In genomic region chr2:181581016-181581401, GRCm38 (mm10) we compare ENCODE assay signal across 8 mouse cellular contexts. TPM values are rescaled to one million over a fixed set of nuclear protein-coding genes. Genes with fewer than 3 reads are reported as not detected.
DNase-seq lines count a peak whose midpoint lies in the region; ATAC-seq lines count a peak whose summit lies in the region.

No protein-coding gene starts in this region.

- ATAC-seq in hindbrain, embryonic 12.5 days (ENCODE audit: low FRiP score) = peak; percentile 67

- H3K4me1 ChIP-seq in hindbrain, embryonic 12.5 days = peaks cover 22% of the 10 kb centered on the region

- WGBS in hindbrain, embryonic 12.5 days = under 1% methylated on average over 11 of the region's 11 CpGs

- H3K9ac ChIP-seq in hindbrain, embryonic 12.5 days = peak overlapping the region; percentile 88

- peak; percentile 94 for DNase-seq in NIH3T3 (ENCODE audit: low read depth)
- DNase-seq in cerebellum, postnatal 10 days = peak; percentile 87 to 89
- DNase-seq in frontal cortex, postnatal 10 days (ENCODE audit: low spot score in 2 of 2) = peak; percentile 72 to 76
- DNase-seq in layer of hippocampus, postnatal 14 days (ENCODE audit: low spot score in 2 of 2) = peak; percentile 69 to 79
- peak; percentile 91 for DNase-seq in lung, postnatal 10 days
- peak; percentile 73 for DNase-seq in ovary, postnatal 14 days (ENCODE audit: low spot score)
- DNase-seq in thymus, postnatal 14 days = peak; percentile 87

- peak overlapping the region; percentile 93 for H3K27ac ChIP-seq in hindbrain, embryonic 12.5 days

- H3K36me3 ChIP-seq in hindbrain, embryonic 12.5 days = peaks cover 27% of the 10 kb centered on the region

- H3K27me3 ChIP-seq in hindbrain, embryonic 12.5 days = no peaks in the 10 kb centered on the region

- H3K9me3 ChIP-seq in hindbrain, embryonic 12.5 days (replicated peaks) = no peaks in the 10 kb centered on the region

- H3K4me2 ChIP-seq in hindbrain, embryonic 12.5 days (replicated peaks) = peak overlapping the region; percentile 94

- peak overlapping the region; percentile 75 for H3K4me3 ChIP-seq in hindbrain, embryonic 12.5 days

RNA-seq across cellular contexts. Expression of gene Uckl1, which starts 3.7 kb away (rescaled TPM):
- polyA plus RNA-seq in hindbrain, embryonic 12.5 days (2016; fragmentation: Nextera tagmentation; extraction: Ambion mirVana) = 64.2 and 66.3 TPM in 2 replicates
- total RNA-seq in layer of hippocampus, postnatal 14 days (2021) = 10 to 100 TPM; 52.0 to 53.1 TPM

RNA-seq across cellular contexts. Expression of gene Prpf6, which starts 10.7 kb away (rescaled TPM):
- polyA plus RNA-seq in hindbrain, embryonic 12.5 days (2016; fragmentation: Nextera tagmentation; extraction: Ambion mirVana) = 72.0 and 72.4 TPM in 2 replicates
- total RNA-seq in layer of hippocampus, postnatal 14 days (2021) = 10 to 100 TPM; 51.2 to 55.5 TPM

RNA-seq across cellular contexts. Expression of gene Zfp512b, which starts 11.6 kb away (rescaled TPM):
- 91.0 and 97.7 TPM in 2 replicates for polyA plus RNA-seq in hindbrain, embryonic 12.5 days (2016; fragmentation: Nextera tagmentation; extraction: Ambion mirVana)
- 100 to 1,000 TPM; 108 to 116 TPM for total RNA-seq in layer of hippocampus, postnatal 14 days (2021)

RNA-seq across cellular contexts. Expression of gene Samd10, which starts 18.0 kb away (rescaled TPM):
- polyA plus RNA-seq in hindbrain, embryonic 12.5 days (2016; fragmentation: Nextera tagmentation; extraction: Ambion mirVana) = 97.4 and 101 TPM in 2 replicates
- 10 to 100 TPM; 14.6 to 19.5 TPM for total RNA-seq in layer of hippocampus, postnatal 14 days (2021)

Comparison
In these comparisons a context has a peak if more than half of its experiments do, and no peak if none do; other contexts are left out.
1. Peak in every context shown above with its lines: DNase-seq, ATAC-seq, H3K4me3 ChIP-seq and H3K27ac ChIP-seq.